ENCODE assay signal across 8 mouse cellular contexts in the genomic region with DNA sequence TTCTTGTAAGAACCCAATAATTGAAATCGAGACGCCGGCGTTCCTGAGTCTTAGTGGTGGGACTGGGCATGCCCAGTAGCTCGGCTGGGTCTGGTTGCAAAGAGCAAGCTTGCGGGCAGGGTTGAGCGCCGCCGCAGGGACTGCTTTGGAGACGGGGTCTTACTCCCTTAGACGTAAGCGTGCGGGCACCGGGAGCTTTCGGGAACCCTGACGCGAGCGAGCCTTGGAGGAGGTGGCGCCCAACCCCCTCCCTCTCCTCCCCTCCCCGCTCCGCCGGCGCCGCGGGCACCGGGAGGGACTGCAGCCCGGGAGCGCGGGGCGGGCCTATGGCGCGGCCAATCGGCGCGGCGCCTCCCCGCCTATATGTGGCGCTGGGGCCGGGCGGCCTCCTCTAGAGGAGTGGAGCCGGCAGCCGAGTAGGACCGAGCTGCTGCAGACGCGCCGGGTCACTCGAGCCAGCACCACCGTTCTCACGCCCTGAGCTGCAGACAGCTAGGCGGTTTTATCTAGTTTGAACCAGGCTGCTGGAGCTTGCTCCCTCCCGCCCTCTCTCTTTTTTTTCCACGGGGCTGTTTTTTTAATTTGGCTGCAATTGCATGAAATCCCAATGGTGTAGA. TPM values are rescaled to one million over a fixed set of nuclear protein-coding genes. Genes with fewer than 3 reads are reported as not detected.
A peak's percentile ranks its signal among the peaks of the same experiment; 100 is the strongest.
DNase-seq lines count a peak whose midpoint lies in the region; ATAC-seq and TF ChIP-seq lines count a peak whose summit lies in the region.

No protein-coding gene starts in this region.

- peak; percentile 87 for ATAC-seq in megakaryocyte, adult 5-6 weeks (ENCODE audit: poor library complexity, severe bottlenecking)

- peak; percentile 97 for TF ChIP-seq POLR2A in cortical plate, adult 2 months (IDR thresholded peaks at IDR 0.05; ENCODE audit: extremely low read depth, insufficient read depth, low read length)

- TF ChIP-seq CTCF in cortical plate, adult 2 months (IDR thresholded peaks at IDR 0.05; ENCODE audit: extremely low read depth, insufficient read depth, low read length): no peak

- peak overlapping the region; percentile 86 for H3K4me3 ChIP-seq in cortical plate, adult 2 months (ENCODE audit: insufficient read depth, low read length)

- peak; percentile 83 for DNase-seq in adipocyte (ENCODE audit: low spot score)
- peak; percentile 83 to 88 for DNase-seq in gastrocnemius, adult 8-10 months (ENCODE audit: low spot score in 2 of 2)
- DNase-seq in hindlimb bud, embryonic 11.5 days (ENCODE audit: extremely low spot score, low read depth, low spot score): peak; percentile 68
- DNase-seq in left cerebral cortex, adult 8-10 months (ENCODE audit: low spot score in 2 of 2): peak; percentile 92 to 96
- peak; percentile 94 for DNase-seq in right cerebral cortex, adult 18-20 months
- DNase-seq in urinary bladder, adult 2 months (ENCODE audit: low spot score): peak; percentile 99

- H3K27ac ChIP-seq in cortical plate, adult 2 months (ENCODE audit: insufficient read depth, low read length): peak overlapping the region; percentile 99

- peaks cover 6% of the 10 kb centered on the region for H3K4me1 ChIP-seq in cortical plate, adult 2 months (ENCODE audit: control insufficient read depth, insufficient read depth, low read length)

RNA-seq across cellular contexts. Expression of gene Serp2, which starts 52.5 kb away (rescaled TPM):
- 262 and 271 TPM in 2 replicates for polyA plus RNA-seq in cortical plate, adult 2 months (2012; rRNA removed)
- total RNA-seq in gastrocnemius, adult 8-10 months (2022): under 1 TPM in 2 of 4 experiments, not detected in 2; 0.34 to 0.39 TPM
- 100 to 1,000 TPM; 143 to 176 (median 163) TPM for total RNA-seq in left cerebral cortex, adult 8-10 months (2022)
- total RNA-seq in megakaryocyte, adult 5-6 weeks (2015): not detected in 2 replicates
- total RNA-seq in megakaryocyte, adult 5-6 weeks (2017): not detected in 2 replicates
- 2.9 and 4.1 TPM in 2 replicates for polyA plus RNA-seq in urinary bladder, adult 2 months (2012; rRNA removed)

Comparison
In these comparisons a context has a peak if more than half of its experiments do, and no peak if none do; other contexts are left out.
1. Peak in every context shown above with its lines: DNase-seq, ATAC-seq, H3K4me3 ChIP-seq and H3K27ac ChIP-seq.
2. RNA of gene Serp2, which starts 52.5 kb away (total RNA-seq): 143 to 176 TPM in left cerebral cortex, adult 8-10 months; 0.34 to 0.39 TPM in gastrocnemius, adult 8-10 months and not detected in megakaryocyte, adult 5-6 weeks; every median in the first group is over 100 times any median in the second.